Mouse (Mus musculus): ENCODE measurements around the gene Otud7b.
A peak's percentile ranks its signal among the peaks of the same experiment; 100 is the strongest.
"Not testable (repeated sequence)": the region's sequence is repeated elsewhere in the genome, so short reads cannot be mapped to it uniquely, and the experiment has no call there.

Gene Otud7b

DNA sequence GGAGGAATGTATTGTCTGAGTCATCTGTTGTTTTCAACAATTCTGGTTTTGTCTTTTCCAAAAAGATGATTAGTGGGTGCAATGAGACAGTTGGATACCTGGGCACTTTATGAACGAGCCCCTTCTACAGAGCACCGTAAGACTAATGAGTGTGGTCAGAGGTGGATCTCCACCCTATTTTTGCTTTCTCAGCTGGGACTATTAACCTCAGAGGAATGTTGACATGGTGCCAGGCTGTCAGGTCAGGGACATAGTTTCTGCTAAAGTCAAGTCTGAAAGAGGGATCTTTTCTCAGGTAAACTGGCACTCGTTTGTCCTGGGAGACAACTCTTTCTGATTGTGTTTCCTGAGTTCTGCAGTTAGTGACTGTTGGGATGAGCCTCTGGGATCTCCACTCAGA is 30.7 kb downstream of the Otud7b start:
- ATAC-seq (ENCODE audit: low TSS enrichment): no peak

DNA sequence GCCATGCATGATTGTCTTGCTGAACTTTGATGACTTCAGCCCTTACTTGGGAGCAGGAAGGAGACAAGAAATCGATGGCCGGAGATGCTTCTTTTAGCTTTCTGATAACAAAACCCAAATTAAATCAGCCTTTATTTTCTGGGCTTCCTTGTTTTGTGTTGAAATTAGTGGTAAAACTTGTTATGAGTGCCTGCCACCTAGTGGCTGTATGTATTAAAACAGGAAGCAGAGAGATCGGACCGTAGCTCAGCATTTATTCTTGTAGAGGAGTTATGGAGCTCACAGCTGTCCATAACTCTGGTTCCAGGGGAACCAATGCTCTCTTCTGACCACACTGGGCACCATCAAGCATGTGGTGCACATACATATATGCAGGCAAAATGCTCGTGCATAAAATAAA is 43.6 kb downstream of the Otud7b start:
- ATAC-seq (ENCODE audit: low TSS enrichment): peak; percentile 44; the same call in 1 of the 2 replicates

GRCm38 (mm10) chr3:96151836-96152235 is 47.5 kb downstream of the Otud7b start:
- ATAC-seq (ENCODE audit: low TSS enrichment): no peak

GRCm38 (mm10) chr3:96152611-96153010 is 48.3 kb downstream of the Otud7b start:
- ATAC-seq (ENCODE audit: low TSS enrichment): peak; percentile 82

DNA sequence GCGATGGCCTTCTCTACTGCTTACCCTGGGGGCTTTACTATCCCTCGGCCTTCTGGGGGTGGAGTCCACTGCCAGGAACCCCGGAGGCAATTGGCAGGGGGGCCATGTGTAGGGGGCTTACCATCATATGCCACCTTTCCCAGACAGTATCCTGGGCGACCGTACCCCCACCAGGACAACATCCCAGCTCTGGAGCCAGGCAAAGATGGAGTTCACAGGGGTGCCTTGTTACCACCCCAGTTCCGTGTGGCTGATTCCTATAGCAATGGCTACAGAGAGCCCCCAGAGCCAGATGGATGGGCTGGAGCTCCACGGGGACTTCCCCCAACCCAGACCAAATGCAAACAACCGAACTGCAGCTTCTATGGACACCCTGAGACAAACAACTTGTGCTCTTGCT is 51.2 kb downstream of the Otud7b start:
- no peak for ATAC-seq (ENCODE audit: low TSS enrichment)

- ATAC-seq (ENCODE audit: low TSS enrichment): no peak
These were observed 55.5 kb downstream of the Otud7b start for GRCm38 (mm10) chr3:96159820-96160219.

DNA sequence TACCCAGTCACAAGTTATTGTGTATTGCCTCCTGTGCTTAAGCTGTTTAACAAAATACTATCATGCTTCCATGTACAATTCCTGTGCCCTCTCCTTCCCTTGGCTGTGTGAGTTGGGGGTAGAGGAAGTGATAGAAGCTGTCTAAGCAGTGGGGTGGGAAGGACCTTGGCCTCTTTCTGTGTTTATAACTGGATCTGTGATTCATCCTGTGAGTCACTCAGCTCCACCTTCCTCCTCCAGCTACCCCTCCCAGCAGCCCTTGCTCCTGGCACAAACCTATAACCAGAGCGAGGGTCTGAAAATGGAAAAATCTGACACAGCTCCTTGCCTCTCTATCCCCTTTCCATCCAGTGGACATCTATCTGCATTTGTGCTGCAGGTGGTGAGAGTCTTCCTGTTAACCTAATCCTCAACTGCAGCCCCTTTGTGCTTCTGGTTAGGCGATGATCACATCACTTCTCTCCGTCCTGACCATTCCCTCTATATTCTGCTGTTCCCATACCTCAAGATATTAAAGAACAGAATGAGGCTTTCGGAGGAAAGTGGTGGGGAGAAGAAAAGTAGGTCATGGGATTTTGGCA is 56.0 kb downstream of the Otud7b start:
- ATAC-seq (ENCODE audit: low TSS enrichment): peak; percentile 69

GRCm38 (mm10) chr3:96160803-96161516 is 56.6 kb downstream of the Otud7b start:
- ATAC-seq (ENCODE audit: low TSS enrichment): peak; percentile 75

DNA sequence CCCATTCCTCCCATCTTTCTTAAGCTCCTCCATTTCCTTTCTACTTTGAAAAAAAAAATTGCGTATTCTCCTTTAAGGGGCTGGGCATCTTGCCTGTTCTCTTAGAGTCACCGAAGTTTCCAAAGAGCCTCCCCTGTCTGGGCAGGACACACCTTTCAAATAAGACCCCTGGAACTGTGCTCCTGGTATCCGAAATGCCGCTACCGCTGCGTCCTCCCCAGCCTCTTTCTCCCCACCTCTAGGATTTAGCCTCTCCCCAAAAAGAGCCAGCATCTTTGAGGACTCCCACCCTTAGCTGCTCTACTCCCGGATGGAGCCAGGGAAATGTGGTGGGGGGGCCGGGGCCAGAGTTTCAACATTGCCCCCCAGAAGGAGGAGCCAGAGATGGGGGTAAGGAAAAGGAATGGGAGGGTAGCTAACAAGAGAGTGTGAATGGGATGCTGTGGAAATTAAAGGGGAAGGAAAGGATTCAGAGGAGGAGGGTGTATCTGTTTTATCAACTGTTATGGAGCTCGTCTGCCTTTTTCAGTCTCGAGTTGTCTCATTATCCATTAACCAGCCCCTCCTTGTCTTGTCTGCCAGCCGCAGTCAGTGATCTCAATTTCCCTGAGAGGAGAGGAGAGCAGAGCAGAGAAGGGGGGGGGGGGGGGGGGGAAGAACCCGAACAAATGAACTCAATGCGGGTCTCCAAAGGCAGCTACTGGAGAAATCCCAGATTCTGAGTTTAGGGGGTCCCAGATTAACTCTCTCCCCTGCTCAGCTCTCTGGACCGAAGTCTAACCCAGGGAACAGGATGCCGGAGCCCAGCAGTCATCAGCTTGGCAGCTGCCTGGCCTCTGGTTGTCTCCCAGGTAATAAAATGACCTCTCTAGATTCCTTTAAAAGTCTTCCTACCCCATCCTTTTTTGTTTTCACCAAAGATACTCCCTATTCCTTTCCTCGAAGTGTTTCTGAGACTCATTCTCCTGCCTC is 57.8 kb downstream of the Otud7b start, which contains the start of gene Mtmr11:
Gene Mtmr11 (plus strand): TSS at position 136 of the 972 bp plus-strand sequence.
- peak; percentile 7; the same call in 1 of the 2 replicates for ATAC-seq (ENCODE audit: low TSS enrichment)

DNA sequence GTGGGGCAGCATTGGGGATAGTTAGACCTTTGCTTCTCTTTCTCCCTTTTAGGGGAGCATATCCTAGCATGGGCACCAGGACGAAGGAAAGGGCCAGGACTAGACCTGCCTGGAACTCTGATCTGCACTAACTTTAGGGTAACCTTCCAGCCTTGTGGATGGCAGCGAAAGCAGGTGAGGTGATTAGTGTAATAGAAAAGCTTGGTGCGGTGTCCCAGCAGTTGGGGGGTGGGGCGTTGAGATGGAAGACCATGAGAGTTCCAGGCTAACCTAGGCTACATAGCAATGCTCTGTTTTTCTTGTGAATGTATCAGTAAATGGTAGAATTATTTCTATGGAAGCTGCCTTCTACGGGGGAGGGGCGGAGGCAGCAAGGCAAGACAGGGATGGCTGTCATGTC is 58.7 kb downstream of the Otud7b start:
- ATAC-seq (ENCODE audit: low TSS enrichment): no peak

GRCm38 (mm10) chr3:96168466-96169158 is 64.3 kb downstream of the Otud7b start:
- no peak for ATAC-seq (ENCODE audit: low TSS enrichment)

DNA sequence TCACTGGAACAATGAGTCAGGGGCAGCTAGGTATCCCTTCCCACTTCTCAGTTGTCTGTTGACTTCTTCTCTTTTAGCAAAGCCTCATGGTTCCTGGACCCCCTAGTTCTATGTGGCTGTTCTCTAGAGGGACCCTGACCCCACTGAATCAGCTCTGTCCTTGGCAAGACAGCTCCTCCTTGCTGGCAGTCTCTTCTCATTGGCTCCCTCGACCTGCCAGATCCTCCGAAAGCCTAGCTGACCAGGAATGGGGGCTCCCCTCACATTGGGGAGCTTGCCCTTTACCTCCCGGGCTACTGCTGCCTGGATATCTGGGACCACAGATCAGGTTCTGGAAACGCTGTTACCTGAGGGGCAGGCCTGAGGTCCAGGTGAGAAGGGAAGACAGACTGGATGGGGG is 65.9 kb downstream of the Otud7b start:
- ATAC-seq (ENCODE audit: low TSS enrichment): no peak

DNA sequence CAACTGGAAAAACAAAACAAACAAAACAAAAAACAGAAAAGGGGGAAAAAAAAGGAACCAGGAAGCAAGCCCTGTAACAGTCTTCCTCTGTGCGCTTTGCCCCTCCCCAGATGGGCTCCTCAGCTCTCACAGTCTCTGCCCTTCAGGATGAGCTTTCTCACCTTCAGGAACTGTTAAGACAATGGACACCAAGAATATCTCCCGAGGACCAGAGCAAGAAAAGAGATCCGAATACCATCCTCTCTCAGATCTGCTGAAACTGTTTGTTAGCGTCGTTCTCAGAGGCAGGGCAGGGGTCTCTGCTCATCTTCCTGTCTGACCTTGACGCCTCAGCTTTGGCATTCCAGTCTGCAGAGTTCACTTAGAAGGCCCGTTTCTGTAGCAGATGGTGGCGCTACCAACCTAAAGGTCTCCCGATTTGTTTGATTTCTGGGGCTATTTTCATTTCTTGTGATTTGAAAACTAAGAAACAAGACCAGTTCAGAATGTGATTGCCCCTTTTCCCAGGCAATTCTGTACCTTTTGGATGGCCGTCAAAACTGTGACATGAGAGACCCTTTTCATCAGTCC is 66.7 kb downstream of the Otud7b start:
- no peak for ATAC-seq (ENCODE audit: low TSS enrichment)

DNA sequence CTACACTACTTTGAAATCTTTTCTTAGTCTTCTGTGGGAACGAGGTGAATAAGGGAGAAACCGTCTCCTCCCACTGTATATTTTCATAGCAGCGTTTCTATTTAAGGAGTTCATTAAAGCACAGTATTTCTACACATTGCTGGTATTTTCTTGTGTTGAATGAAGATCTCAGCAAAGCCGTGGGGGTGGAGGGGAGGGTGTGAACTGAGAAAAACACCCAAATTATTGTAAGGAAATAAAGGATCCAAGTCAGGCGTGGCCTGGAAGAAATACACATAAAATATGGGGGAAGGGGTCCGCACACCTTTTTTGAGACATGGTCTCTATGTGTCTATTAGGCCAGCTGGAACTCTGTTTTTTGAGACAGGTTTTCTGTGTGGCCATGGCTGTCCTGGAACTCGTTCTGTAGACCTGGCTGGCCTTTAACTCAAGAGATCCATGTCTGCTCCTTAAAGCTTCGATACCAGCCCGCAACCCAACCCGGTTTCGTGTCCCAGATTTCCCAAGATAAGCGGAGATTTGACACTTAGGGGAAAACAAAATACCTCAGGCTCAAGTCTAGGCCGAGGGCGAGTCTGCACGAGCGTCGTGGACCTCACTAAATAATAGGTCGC is 67.4 kb downstream of the Otud7b start:
- 0 out of 2 replicates have a peak, but pooled peaks have one; percentile 14 for ATAC-seq (ENCODE audit: low TSS enrichment)

DNA sequence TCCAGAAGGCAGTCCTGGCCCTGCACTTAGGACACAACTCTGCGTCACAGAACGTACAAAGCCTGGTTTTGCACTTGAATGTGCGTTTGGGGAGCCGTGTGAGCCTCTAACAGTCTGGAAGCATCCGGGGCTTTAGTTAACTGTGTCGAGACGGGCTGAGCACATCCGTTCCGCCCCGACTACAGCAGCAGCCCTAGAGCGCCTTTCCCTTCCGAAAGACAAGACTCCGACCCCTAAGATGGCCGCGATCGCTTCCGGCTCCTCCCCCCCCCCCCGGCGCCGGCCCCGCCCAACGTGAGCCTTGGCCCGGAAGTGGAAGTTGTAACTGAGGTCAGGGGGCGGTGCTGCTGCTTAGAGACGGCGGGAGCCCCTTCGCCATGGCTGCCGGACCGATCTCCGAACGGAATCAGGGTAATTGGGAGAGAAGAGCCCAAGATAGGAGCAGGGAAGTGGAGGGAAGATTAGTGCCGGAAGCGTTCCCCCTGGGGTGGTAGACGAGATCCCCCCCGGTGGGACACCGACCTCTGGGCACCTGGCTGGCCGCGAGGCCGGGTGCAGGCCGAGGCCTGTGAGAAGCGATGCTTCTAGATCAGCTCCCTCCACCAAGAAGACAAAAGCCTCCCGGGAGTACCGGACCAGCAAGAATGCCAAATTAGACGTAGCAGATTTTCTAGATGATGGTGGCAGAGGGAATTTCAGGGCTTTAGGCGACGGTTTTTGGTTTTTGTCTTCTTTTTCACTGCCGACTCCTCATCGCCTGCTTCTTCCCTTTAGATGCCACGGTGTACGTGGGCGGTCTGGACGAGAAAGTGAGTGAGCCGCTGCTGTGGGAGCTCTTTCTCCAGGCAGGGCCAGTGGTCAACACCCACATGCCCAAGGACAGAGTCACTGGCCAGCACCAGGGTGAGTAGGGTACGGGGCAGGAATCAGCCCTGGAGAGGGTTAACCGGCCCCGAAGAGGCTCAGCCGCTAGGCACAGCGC is 68.2 kb downstream of the Otud7b start, which contains the start of gene Sf3b4:
Gene Sf3b4 (plus strand): TSS at position 136 of the 982 bp plus-strand sequence.
- peak; percentile 86 for ATAC-seq (ENCODE audit: low TSS enrichment)

GRCm38 (mm10) chr3:96173185-96173584 is 68.9 kb downstream of the Otud7b start:
- ATAC-seq (ENCODE audit: low TSS enrichment): no peak

- ATAC-seq (ENCODE audit: low TSS enrichment): not testable (repeated sequence)
These were observed 69.7 kb downstream of the Otud7b start for GRCm38 (mm10) chr3:96174042-96174441.

- no peak for ATAC-seq (ENCODE audit: low TSS enrichment)
These were observed 70.9 kb downstream of the Otud7b start for GRCm38 (mm10) chr3:96175251-96175650.

DNA sequence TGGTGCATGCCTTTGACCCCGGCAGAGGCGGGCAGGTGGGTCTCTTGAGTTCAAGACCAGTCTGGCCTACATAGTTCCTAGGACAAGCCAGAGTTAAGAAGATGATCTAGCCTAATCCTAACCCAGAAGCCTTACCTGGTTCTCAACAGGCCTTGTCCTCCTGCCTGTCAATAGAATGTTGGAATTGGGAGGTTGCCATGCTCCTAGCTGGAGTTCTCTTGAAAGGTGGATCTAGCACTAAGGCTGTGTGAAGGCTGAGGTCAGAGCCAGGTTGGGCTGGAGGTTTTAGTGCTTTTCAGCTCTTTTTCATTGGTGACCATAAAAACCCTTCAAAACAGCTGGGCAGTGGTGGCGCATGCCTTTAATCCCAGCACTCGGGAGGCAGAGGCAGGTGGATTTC is 74.1 kb downstream of the Otud7b start:
- ATAC-seq (ENCODE audit: low TSS enrichment): no peak

- ATAC-seq (ENCODE audit: low TSS enrichment): no peak
These were observed 74.6 kb downstream of the Otud7b start for GRCm38 (mm10) chr3:96178902-96179301.

All from frontal cortex, adult (tissue).